Mouse (Mus musculus) lung, embryonic 14.5 days (tissue): Measurements from ENCODE around the gene Tshz2. TPM values are rescaled to one million over a fixed set of nuclear protein-coding genes. Genes with fewer than 3 reads are reported as not detected.
A peak's percentile ranks its signal among the peaks of the same experiment; 100 is the strongest.

Source experiments
- ATAC-seq: fragments of 200-750 bp; cut with Nextera tagmentation; 2 replicates; pipeline ENCODE4 v1.8.0; 2017; ENCODE audit warnings: mild to moderate bottlenecking, moderate TSS enrichment, moderate library complexity; ENCODE audit not compliant: insufficient read depth
- DNase-seq: peaks from one replicate; pipeline ENCODE4 v3.0.0-alpha.2; 2015
- H3K27ac ChIP-seq: fragments of 300-500 bp; sonication (generic); 2 replicates; pipeline ENCODE4 v1.5.1; 2014; ENCODE audit warnings: low read depth, mild to moderate bottlenecking, moderate library complexity
- H3K27me3 ChIP-seq: fragments of 300-500 bp; sonication (generic); 2 replicates; pipeline ENCODE4 v1.6.1; 2014; ENCODE audit warnings: low read length, control low read depth; ENCODE audit not compliant: insufficient read depth
- H3K36me3 ChIP-seq: fragments of 300-500 bp; sonication (generic); 2 replicates; pipeline ENCODE4 v1.6.1; 2014; ENCODE audit warnings: control low read depth; ENCODE audit not compliant: insufficient read depth
- H3K4me1 ChIP-seq: fragments of 300-500 bp; sonication (generic); 2 replicates; pipeline ENCODE4 v1.6.1; 2014; ENCODE audit warnings: antibody characterized with exemption, control low read depth; ENCODE audit not compliant: insufficient read depth
- H3K4me2 ChIP-seq: fragments of 300-500 bp; sonication (generic); 2 replicates; pipeline ENCODE4 v1.6.1; 2014; ENCODE audit warnings: mild to moderate bottlenecking
- H3K4me3 ChIP-seq: fragments of 300-500 bp; sonication (generic); 2 replicates; pipeline ENCODE4 v1.5.1; 2014; ENCODE audit warnings: low read depth, low read length
- H3K9ac ChIP-seq: fragments of 300-500 bp; sonication (generic); 2 replicates; pipeline ENCODE4 v1.6.1; 2014
- H3K9me3 ChIP-seq: fragments of 300-500 bp; sonication (generic); 2 replicates; pipeline ENCODE4 v1.6.1; 2016; ENCODE audit warnings: low read depth, low read length, control low read depth
- CTCF ChIP-seq: IDR thresholded peaks from 2 replicates; pipeline ENCODE4 v1.5.1; 2016; ENCODE audit warnings: antibody characterized with exemption, low read depth
- WGBS: fragments of 180-500 bp; shearing (Covaris S2); extraction: QIAGEN DNeasy Blood & Tissue Kit; methylation state at CpG from one replicate; pipeline ENCODE4 v1.1.7; 2014; 5-methylcytosine and 5-hydroxymethylcytosine counted together
- polyA plus RNA-seq: library from polyadenylated mRNA; unstranded; fragments of >200 nt; fragmentation: Nextera tagmentation; extraction: Ambion mirVana; gene quantifications from 2 replicates; pipeline ENCODE4 v1.2.1, GENCODE M21; 2014

The Tshz2 gene
- polyA plus RNA-seq, 1 experiment from 2014 or later: 8.9 TPM

- TF ChIP-seq CTCF: no peak
- Histone ChIP-seq H3K36me3 (no peaks in the 10 kb centered on the region), H3K27ac (no peak overlapping the region), H3K9ac (no peak overlapping the region), H3K4me1 (peaks cover 3% of the 10 kb centered on the region; the same call in 1 of the 2 replicates), H3K27me3 (no peaks in the 10 kb centered on the region), H3K4me3 (no peak overlapping the region), H3K9me3 (no peaks in the 10 kb centered on the region), H3K4me2 (no peak overlapping the region)
- no peak for DNase-seq
- ATAC-seq: no peak
- WGBS: 56% methylated on average over 7 of the region's 7 CpGs
These were observed 122.3 kb downstream of the Tshz2 start for GRCm38 (mm10) chr2:169755091-169755490.

DNA sequence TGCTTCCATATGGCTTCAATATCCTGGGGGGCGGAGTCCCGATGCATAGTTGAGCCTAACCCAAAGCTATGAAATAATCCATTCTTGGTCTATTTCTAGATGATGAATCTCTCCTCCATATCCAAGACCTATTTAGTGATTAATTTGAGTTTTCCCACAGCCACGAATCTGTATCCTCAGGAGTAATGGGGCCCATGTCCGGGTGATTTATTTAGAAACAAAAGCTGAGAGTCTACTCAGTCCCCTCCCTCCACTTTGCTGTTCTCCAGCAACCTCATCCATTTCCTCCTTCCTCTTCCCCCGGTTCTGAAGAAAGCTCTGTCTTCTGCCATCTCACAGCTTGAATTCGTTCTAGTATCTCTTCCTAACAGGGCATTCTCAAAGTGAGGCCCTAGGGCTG lies 125.3 kb downstream of the Tshz2 start:
- no peak for TF ChIP-seq CTCF
- no peak for DNase-seq
- Histone ChIP-seq H3K4me2 (no peak overlapping the region), H3K36me3 (no peaks in the 10 kb centered on the region), H3K9ac (no peak overlapping the region), H3K27ac (no peak overlapping the region), H3K4me3 (no peak overlapping the region), H3K27me3 (no peaks in the 10 kb centered on the region), H3K9me3 (no peaks in the 10 kb centered on the region), H3K4me1 (no peaks in the 10 kb centered on the region)
- ATAC-seq: no peak
- WGBS: 55% methylated on average over 6 of the region's 6 CpGs

GRCm38 (mm10) chr2:169760117-169760516 lies 127.3 kb downstream of the Tshz2 start:
- no peak overlapping the region for H3K9ac ChIP-seq
- H3K27ac ChIP-seq: no peak overlapping the region
- TF ChIP-seq CTCF: peak; percentile 49
- DNase-seq: peak; percentile 36
- H3K4me3 ChIP-seq: no peak overlapping the region
- H3K4me2 ChIP-seq: no peak overlapping the region
- no peaks in the 10 kb centered on the region for H3K36me3 ChIP-seq
- 88% methylated on average over 1 of the region's 1 CpGs for WGBS
- ATAC-seq: no peak
- H3K4me1 ChIP-seq: no peaks in the 10 kb centered on the region
- no peaks in the 10 kb centered on the region for H3K27me3 ChIP-seq
- H3K9me3 ChIP-seq: no peaks in the 10 kb centered on the region

DNA sequence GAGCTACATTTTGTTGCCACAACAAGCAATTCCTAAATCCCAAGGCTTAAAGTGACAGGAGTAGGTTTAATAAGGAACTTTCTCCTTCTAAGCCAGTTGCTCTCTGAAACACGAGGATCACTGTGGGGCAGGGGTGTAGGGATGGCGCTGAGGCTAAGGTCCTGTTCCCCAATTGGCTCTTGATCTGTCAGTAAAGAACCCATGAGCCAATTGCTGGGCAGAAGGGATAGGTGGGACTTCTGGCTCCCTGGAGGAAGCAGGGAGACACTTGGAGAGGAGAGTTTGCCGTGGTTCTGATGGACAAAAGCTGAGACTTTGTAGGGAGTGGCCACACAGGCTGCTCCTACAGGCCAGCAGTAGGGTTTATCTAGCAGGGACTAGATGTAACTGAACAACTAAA lies 128.9 kb downstream of the Tshz2 start:
- DNase-seq (no peak), ATAC-seq (no peak)
- Histone ChIP-seq H3K4me2 (no peak overlapping the region), H3K9ac (no peak overlapping the region), H3K4me1 (no peaks in the 10 kb centered on the region), H3K27ac (no peak overlapping the region), H3K9me3 (no peaks in the 10 kb centered on the region), H3K4me3 (no peak overlapping the region), H3K27me3 (no peaks in the 10 kb centered on the region), H3K36me3 (no peaks in the 10 kb centered on the region)
- WGBS: 37% methylated on average over 3 of the region's 3 CpGs
- TF ChIP-seq CTCF: no peak

DNA sequence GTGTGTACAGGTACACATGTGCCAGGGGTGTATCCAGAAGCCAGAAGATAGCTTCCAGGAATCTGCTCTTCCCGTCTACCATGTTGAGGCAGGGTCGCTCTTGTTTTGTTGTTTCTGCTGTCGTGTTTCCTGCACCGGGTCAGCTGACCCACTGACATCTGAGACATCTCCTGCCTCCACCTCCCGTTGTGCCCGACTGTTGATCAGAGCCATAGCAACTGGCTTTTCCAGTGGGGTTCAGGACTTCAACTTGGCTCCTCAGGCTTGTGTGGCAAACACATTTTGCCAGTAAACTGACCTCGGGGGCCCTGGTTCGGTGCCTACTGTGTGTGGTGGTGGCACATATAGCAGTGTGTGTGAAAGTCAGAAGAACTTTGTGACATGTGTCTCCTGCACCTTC lies 129.5 kb downstream of the Tshz2 start:
- H3K9ac ChIP-seq: no peak overlapping the region
- no peak for TF ChIP-seq CTCF
- ATAC-seq (no peak), DNase-seq (no peak)
- H3K4me1 ChIP-seq: no peaks in the 10 kb centered on the region
- H3K4me2 ChIP-seq: no peak overlapping the region
- no peaks in the 10 kb centered on the region for H3K27me3 ChIP-seq
- H3K36me3 ChIP-seq: no peaks in the 10 kb centered on the region
- no peaks in the 10 kb centered on the region for H3K9me3 ChIP-seq
- WGBS: 76% methylated on average over 8 of the region's 8 CpGs
- no peak overlapping the region for H3K4me3 ChIP-seq
- no peak overlapping the region for H3K27ac ChIP-seq

DNA sequence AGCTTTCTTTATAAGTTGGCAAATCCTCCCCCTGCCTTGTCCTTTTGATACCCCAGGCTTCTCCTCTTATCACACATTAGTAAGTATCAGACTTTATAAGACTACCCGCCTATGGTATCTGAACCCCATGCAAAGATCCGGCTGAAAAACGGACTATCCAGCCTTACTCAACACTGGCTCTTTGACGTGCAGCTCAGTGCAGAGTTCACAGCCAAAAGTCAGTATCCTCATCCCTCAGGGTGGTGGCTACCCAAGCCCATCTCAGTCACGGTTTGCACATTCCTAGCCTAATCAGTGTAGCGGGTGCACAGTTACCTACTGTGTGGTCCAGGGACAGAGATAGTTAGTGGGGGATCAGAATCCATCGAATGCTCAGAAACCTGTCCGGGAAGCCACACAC lies 130.9 kb downstream of the Tshz2 start:
- H3K9ac ChIP-seq: no peak overlapping the region
- no peaks in the 10 kb centered on the region for H3K4me1 ChIP-seq
- WGBS: 67% methylated on average over 8 of the region's 8 CpGs
- no peak for TF ChIP-seq CTCF
- H3K27ac ChIP-seq: no peak overlapping the region
- H3K4me2 ChIP-seq: no peak overlapping the region
- DNase-seq (no peak), ATAC-seq (no peak)
- no peaks in the 10 kb centered on the region for H3K27me3 ChIP-seq
- H3K36me3 ChIP-seq: no peaks in the 10 kb centered on the region
- H3K9me3 ChIP-seq: no peaks in the 10 kb centered on the region
- no peak overlapping the region for H3K4me3 ChIP-seq

GRCm38 (mm10) chr2:169766247-169766646 lies 133.4 kb downstream of the Tshz2 start:
- no peaks in the 10 kb centered on the region for H3K27me3 ChIP-seq
- H3K9ac ChIP-seq: no peak overlapping the region
- H3K36me3 ChIP-seq: no peaks in the 10 kb centered on the region
- no peak overlapping the region for H3K27ac ChIP-seq
- H3K9me3 ChIP-seq: no peaks in the 10 kb centered on the region
- 41% methylated on average over 8 of the region's 8 CpGs for WGBS
- TF ChIP-seq CTCF: no peak
- H3K4me2 ChIP-seq: no peak overlapping the region
- no peak overlapping the region for H3K4me3 ChIP-seq
- H3K4me1 ChIP-seq: no peaks in the 10 kb centered on the region
- no peak for DNase-seq
- ATAC-seq: no peak

- Histone ChIP-seq H3K4me3 (no peak overlapping the region), H3K4me2 (no peak overlapping the region), H3K9me3 (no peaks in the 10 kb centered on the region), H3K9ac (no peak overlapping the region), H3K36me3 (no peaks in the 10 kb centered on the region), H3K27ac (no peak overlapping the region), H3K4me1 (no peaks in the 10 kb centered on the region), H3K27me3 (no peaks in the 10 kb centered on the region)
- DNase-seq: no peak
- no peak for TF ChIP-seq CTCF
- 65% methylated on average over 3 of the region's 3 CpGs for WGBS
- no peak for ATAC-seq
These were observed 134.5 kb downstream of the Tshz2 start for GRCm38 (mm10) chr2:169767281-169767680.
